Mouse (Mus musculus) layer of hippocampus, adult 18-20 months (tissue): ENCODE results near the gene Cpn1. TPM values are rescaled to one million over a fixed set of nuclear protein-coding genes. Genes with fewer than 3 reads are reported as not detected.

Source experiments
- DNase-seq, 2 experiments: peaks; one replicate each; pipeline ENCODE4 v3.0.0; 2022; ENCODE audit warnings: low spot score in 2 of 2
- total RNA-seq, 2 experiments: library from RNA; stranded (reverse); gene quantifications; 2 replicates each; pipeline ENCODE4 v1.2.3; 2021

Cpn1 gene
- total RNA-seq, 2 experiments from 2014 or later, result 0.15 to 0.30 TPM

- DNase-seq, result peak; percentile 54 to 71
These were observed 46.3 kb downstream of the Cpn1 start, which contains the start of gene Dnmbp for GRCm38 (mm10) chr19:43939769-43940689. Gene Dnmbp (minus strand): TSS chr19:43940191.

- no peak for DNase-seq
These were observed 47.1 kb downstream of the Cpn1 start for GRCm38 (mm10) chr19:43939171-43939768.

- DNase-seq, result no peak
These were observed 48.0 kb downstream of the Cpn1 start for GRCm38 (mm10) chr19:43938355-43938754.

- no peak for DNase-seq
These were observed 55.4 kb downstream of the Cpn1 start for GRCm38 (mm10) chr19:43930926-43931325.

GRCm38 (mm10) chr19:43930366-43930765, 56.0 kb downstream of the Cpn1 start:
- DNase-seq, result no peak

- no peak for DNase-seq
These were observed 56.5 kb downstream of the Cpn1 start for GRCm38 (mm10) chr19:43929869-43930268.

- DNase-seq, result no peak
These were observed 58.4 kb downstream of the Cpn1 start for GRCm38 (mm10) chr19:43927967-43928366.

GRCm38 (mm10) chr19:43927057-43927456, 59.3 kb downstream of the Cpn1 start:
- DNase-seq, result peak; percentile 22 to 52

- DNase-seq, result no peak
These were observed 60.0 kb downstream of the Cpn1 start for GRCm38 (mm10) chr19:43926141-43926987.

- no peak for DNase-seq
These were observed 62.0 kb downstream of the Cpn1 start for GRCm38 (mm10) chr19:43924361-43924760.

- DNase-seq, result no peak
These were observed 63.4 kb downstream of the Cpn1 start for GRCm38 (mm10) chr19:43922963-43923362.

- DNase-seq, result no peak
These were observed 64.9 kb downstream of the Cpn1 start for GRCm38 (mm10) chr19:43921410-43921809.

GRCm38 (mm10) chr19:43920453-43921300, 65.7 kb downstream of the Cpn1 start:
- DNase-seq, result no peak

GRCm38 (mm10) chr19:43919841-43920240, 66.5 kb downstream of the Cpn1 start:
- DNase-seq, result no peak

GRCm38 (mm10) chr19:43918834-43919233, 67.5 kb downstream of the Cpn1 start:
- no peak for DNase-seq

- DNase-seq, result no peak
These were observed 68.6 kb downstream of the Cpn1 start for GRCm38 (mm10) chr19:43917763-43918162.

- no peak for DNase-seq
These were observed 69.0 kb downstream of the Cpn1 start for GRCm38 (mm10) chr19:43917406-43917691.

GRCm38 (mm10) chr19:43916586-43917405, 69.6 kb downstream of the Cpn1 start:
- DNase-seq, result no peak

GRCm38 (mm10) chr19:43915431-43915830, 70.9 kb downstream of the Cpn1 start:
- DNase-seq, result no peak

GRCm38 (mm10) chr19:43914986-43915385, 71.4 kb downstream of the Cpn1 start:
- no peak for DNase-seq
